ENCODE assay signal across 7 mouse cellular contexts in genomic region chr1:157506995-157507595, GRCm38 (mm10). TPM values are rescaled to one million over a fixed set of nuclear protein-coding genes. Genes with fewer than 3 reads are reported as not detected.
DNase-seq lines count a peak whose midpoint lies in the region; ATAC-seq lines count a peak whose summit lies in the region.

No protein-coding gene starts in this region.

- no peak for ATAC-seq in lung, embryonic 15.5 days (ENCODE audit: borderline replicate concordance, extremely low read depth, low FRiP score, low TSS enrichment)
- peak; percentile 66; the same call in 1 of the 2 replicates for ATAC-seq in limb, embryonic 13.5 days (ENCODE audit: low FRiP score, low read depth)

- H3K9ac ChIP-seq in lung, embryonic 15.5 days, result no peak overlapping the region
- H3K9ac ChIP-seq in limb, embryonic 13.5 days, result no peak overlapping the region

- DNase-seq in lung, postnatal 36 days, result no peak
- DNase-seq in embryo, embryonic 11 days, result peak; percentile 15
- DNase-seq in hindbrain, embryonic 10.5 days (ENCODE audit: low spot score), result peak; percentile 10
- DNase-seq in B cell, adult 2 months, result no peak
- no peak for DNase-seq in thymus, postnatal 4 days

- no peaks in the 10 kb centered on the region for H3K27me3 ChIP-seq in lung, embryonic 15.5 days
- H3K27me3 ChIP-seq in hindbrain, embryonic 10.5 days (ENCODE audit: insufficient read depth, poor library complexity, severe bottlenecking), result 0 out of 2 replicates have a peak, but pooled peaks cover 6% of the 10 kb centered on the region
- H3K27me3 ChIP-seq in limb, embryonic 13.5 days, result peaks cover 8% of the 10 kb centered on the region; the same call in 1 of the 2 replicates

- H3K4me3 ChIP-seq in lung, embryonic 15.5 days, result no peak overlapping the region
- H3K4me3 ChIP-seq in hindbrain, embryonic 10.5 days, result no peak overlapping the region
- no peak overlapping the region; the same call in 1 of the 2 replicates for H3K4me3 ChIP-seq in limb, embryonic 13.5 days

- H3K27ac ChIP-seq in lung, embryonic 15.5 days, result no peak overlapping the region
- H3K27ac ChIP-seq in hindbrain, embryonic 10.5 days, result no peak overlapping the region
- H3K27ac ChIP-seq in limb, embryonic 13.5 days, result no peak overlapping the region

- WGBS in lung, embryonic 15.5 days, result 29% methylated on average over 4 of the region's 4 CpGs
- 47% methylated on average over 4 of the region's 4 CpGs for WGBS in hindbrain, embryonic 10.5 days
- WGBS in limb, embryonic 13.5 days, result 43% methylated on average over 4 of the region's 4 CpGs

- no peaks in the 10 kb centered on the region for H3K9me3 ChIP-seq in lung, embryonic 15.5 days
- H3K9me3 ChIP-seq in hindbrain, embryonic 10.5 days, result no peaks in the 10 kb centered on the region
- H3K9me3 ChIP-seq in limb, embryonic 13.5 days, result no peaks in the 10 kb centered on the region

- no peaks in the 10 kb centered on the region for H3K36me3 ChIP-seq in lung, embryonic 15.5 days
- no peaks in the 10 kb centered on the region for H3K36me3 ChIP-seq in hindbrain, embryonic 10.5 days
- H3K36me3 ChIP-seq in limb, embryonic 13.5 days, result no peaks in the 10 kb centered on the region

- peak overlapping the region; percentile 31 for H3K4me2 ChIP-seq in lung, embryonic 15.5 days
- peak overlapping the region; percentile 48 for H3K4me2 ChIP-seq in limb, embryonic 13.5 days (replicated peaks)

- peaks cover 7% of the 10 kb centered on the region; the same call in 1 of the 2 replicates for H3K4me1 ChIP-seq in lung, embryonic 15.5 days
- H3K4me1 ChIP-seq in hindbrain, embryonic 10.5 days (replicated peaks), result peaks cover 29% of the 10 kb centered on the region
- H3K4me1 ChIP-seq in limb, embryonic 13.5 days, result peaks cover 21% of the 10 kb centered on the region

RNA-seq across cellular contexts. Expression of gene Sec16b, which starts 0.6 kb away (rescaled TPM):
- 2.1 and 2.4 TPM in 2 replicates for polyA plus RNA-seq in lung, embryonic 15.5 days (2015; fragmentation: Nextera tagmentation; extraction: Ambion mirVana)
- 0.58 and 1.2 TPM in 2 replicates for polyA plus RNA-seq in hindbrain, embryonic 10.5 days (2016; fragmentation: Nextera tagmentation; extraction: Ambion mirVana)
- polyA plus RNA-seq in limb, embryonic 13.5 days (2015; fragmentation: Nextera tagmentation; extraction: Ambion mirVana), result 2.9 and 3.4 TPM in 2 replicates

RNA-seq across cellular contexts. Expression of gene Cryzl2, which starts 48.7 kb away (rescaled TPM):
- 11.4 and 13.4 TPM in 2 replicates for polyA plus RNA-seq in lung, embryonic 15.5 days (2015; fragmentation: Nextera tagmentation; extraction: Ambion mirVana)
- polyA plus RNA-seq in hindbrain, embryonic 10.5 days (2016; fragmentation: Nextera tagmentation; extraction: Ambion mirVana), result 7.9 and 8.3 TPM in 2 replicates
- 6.4 and 6.8 TPM in 2 replicates for polyA plus RNA-seq in limb, embryonic 13.5 days (2015; fragmentation: Nextera tagmentation; extraction: Ambion mirVana)

Comparison
In these comparisons a context has a peak if more than half of its experiments do, and no peak if none do; other contexts are left out.
1. DNase-seq: peak in embryo, embryonic 11 days (single experiment) and hindbrain, embryonic 10.5 days (single experiment); none in lung, postnatal 36 days (single experiment), B cell, adult 2 months (0 of 2) and thymus, postnatal 4 days (single experiment).